Comparison of ENCODE assay signal across 17 mouse cellular contexts in genomic region chr6:38737763-38738162, GRCm38 (mm10).
DNase-seq lines count a peak whose midpoint lies in the region; ATAC-seq and TF ChIP-seq lines count a peak whose summit lies in the region.
"Had no signal": no experiment of that assay in that cellular context is flagged by ENCODE, and none has a peak within 500 bp of the region (broad histone marks: within the 10 kb centered on the region; RNA-seq: fewer than 3 reads in every experiment).

No protein-coding gene starts in this region.

- no peak overlapping the region for H3K4me2 ChIP-seq in stomach, postnatal 0 days (replicated peaks; ENCODE audit: low read depth)
- H3K4me2 ChIP-seq: intestine, embryonic 15.5 days; neural tube, embryonic 15.5 days; stomach, embryonic 15.5 days had no signal

- peaks cover 20% of the 10 kb centered on the region for H3K36me3 ChIP-seq in stomach, postnatal 0 days (ENCODE audit: control insufficient read depth, insufficient read depth, low read length)

- ATAC-seq in stomach, postnatal 0 days (ENCODE audit: low FRiP score, low TSS enrichment), result no peak
- ATAC-seq: intestine, embryonic 15.5 days had no signal

- H3K9ac ChIP-seq in stomach, postnatal 0 days (ENCODE audit: low read length), result no peak overlapping the region
- H3K9ac ChIP-seq: intestine, embryonic 15.5 days; neural tube, embryonic 15.5 days; stomach, embryonic 15.5 days had no signal

- no peak overlapping the region for H3K4me3 ChIP-seq in stomach, postnatal 0 days (ENCODE audit: low read depth, low read length)
- H3K4me3 ChIP-seq: erythroblast, embryonic 14.5 days; heart, embryonic 10.5 days; intestine, embryonic 15.5 days; neural tube, embryonic 15.5 days; stomach, embryonic 15.5 days had no signal

- peak; percentile 32 for DNase-seq in embryo, embryonic 10 days (ENCODE audit: low spot score)
- no peak for DNase-seq in embryo, embryonic 9.5 days (ENCODE audit: extremely low spot score)
- peak; percentile 36 to 43 for DNase-seq in kidney, postnatal 36 days
- no peak for DNase-seq in kidney, adult 9 months
- DNase-seq in spleen, postnatal 36 days (ENCODE audit: low spot score in 2 of 2), result peak; percentile 34 to 46
- DNase-seq in spleen, adult 12 weeks (ENCODE audit: low spot score), result no peak
- DNase-seq in stomach, postnatal 0 days (ENCODE audit: low spot score), result no peak
- no peak for DNase-seq in adipocyte (ENCODE audit: low spot score)
- DNase-seq: adrenal gland, postnatal 14 days; right cerebral cortex, postnatal 14 days; thymus, postnatal 25 days had no signal

- WGBS in stomach, postnatal 0 days, result 53% methylated on average over 2 of the region's 2 CpGs

- TF ChIP-seq CTCF in stomach, postnatal 0 days (IDR thresholded peaks at IDR 0.05; ENCODE audit: low read depth), result peak; percentile 51

- no peak for TF ChIP-seq EP300 in stomach, postnatal 0 days (optimal IDR thresholded peaks at IDR 0.05)

- H3K27ac ChIP-seq in stomach, postnatal 0 days (replicated peaks), result no peak overlapping the region
- H3K27ac ChIP-seq: heart, embryonic 10.5 days; intestine, embryonic 15.5 days; macrophage; neural tube, embryonic 15.5 days; stomach, embryonic 15.5 days had no signal

- H3K27me3 ChIP-seq in stomach, postnatal 0 days (ENCODE audit: control insufficient read depth, insufficient read depth, low read length), result no peaks in the 10 kb centered on the region
- H3K27me3 ChIP-seq: intestine, embryonic 15.5 days; neural tube, embryonic 15.5 days; stomach, embryonic 15.5 days had no signal

- no peaks in the 10 kb centered on the region for H3K9me3 ChIP-seq in stomach, postnatal 0 days (ENCODE audit: control insufficient read depth, low read length)
- H3K9me3 ChIP-seq: heart, embryonic 10.5 days; intestine, embryonic 15.5 days; neural tube, embryonic 15.5 days; stomach, embryonic 15.5 days had no signal

- no peaks in the 10 kb centered on the region for H3K4me1 ChIP-seq in stomach, postnatal 0 days (replicated peaks; ENCODE audit: control insufficient read depth, insufficient read depth)
- H3K4me1 ChIP-seq: intestine, embryonic 15.5 days; neural tube, embryonic 15.5 days; stomach, embryonic 15.5 days had no signal

Comparison
In these comparisons a context has a peak if more than half of its experiments do, and no peak if none do; other contexts are left out.
1. DNase-seq: peak in embryo, embryonic 10 days (single experiment), kidney, postnatal 36 days (2 of 2) and spleen, postnatal 36 days (2 of 2); none in embryo, embryonic 9.5 days (single experiment), kidney, adult 9 months (single experiment), spleen, adult 12 weeks (single experiment), stomach, postnatal 0 days (single experiment) and adipocyte (single experiment).